Mouse (Mus musculus) lung, adult 2 months (tissue): ENCODE results near the gene Fam214b.

ENCODE experiments used
- CTCF ChIP-seq: fragments of 200-500 bp; IDR thresholded peaks from 2 replicates; pipeline ENCODE4 v1.5.1; 2011; ENCODE audit warnings: mild to moderate bottlenecking, low read length, control low read depth; ENCODE audit not compliant: insufficient read depth
- POLR2A ChIP-seq: fragments of 200-500 bp; IDR thresholded peaks from 2 replicates; pipeline ENCODE4 v1.6.1; 2011; ENCODE audit warnings: low read depth, mild to moderate bottlenecking, control low read depth, low read length, borderline replicate concordance; ENCODE audit errors: extremely low read depth

DNA sequence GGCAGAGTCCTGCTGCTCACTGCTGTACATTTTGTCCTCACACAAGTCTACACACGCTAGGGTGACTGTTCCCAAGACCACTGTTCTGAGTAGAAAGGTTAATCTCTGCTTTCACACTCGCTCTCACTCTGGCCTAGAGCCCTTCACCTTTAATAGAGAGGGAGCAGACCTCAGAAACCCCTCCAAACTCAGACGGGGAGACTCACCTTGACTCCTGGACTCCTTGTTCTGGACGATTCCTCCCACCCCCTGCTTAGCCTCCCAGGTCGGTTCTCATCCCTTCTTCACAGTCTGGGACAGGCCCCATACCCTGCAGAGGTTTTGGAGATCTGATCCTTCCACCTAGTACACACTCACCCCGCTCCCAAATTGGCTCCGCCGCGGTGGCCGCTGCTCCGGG, 6.4 kb downstream of the Fam214b start:
- TF ChIP-seq CTCF (no peak), POLR2A (no peak)
